Mouse (Mus musculus) left cerebral cortex, adult 8-10 months (tissue): ENCODE measurements around the gene Clec2l. TPM values are rescaled to one million over a fixed set of nuclear protein-coding genes. Genes with fewer than 3 reads are reported as not detected.

Experiments
- DNase-seq, 2 experiments: peaks; one replicate each; pipeline ENCODE4 v3.0.0; 2022; ENCODE audit warnings: low spot score in 2 of 2
- total RNA-seq, 4 experiments: library from RNA; stranded (reverse); gene quantifications; 2 replicates each; pipeline ENCODE4 v1.2.4; 2022

Gene Clec2l
- total RNA-seq: 10 to 100 TPM; 53.3 to 64.2 (median 57.4) TPM

DNA sequence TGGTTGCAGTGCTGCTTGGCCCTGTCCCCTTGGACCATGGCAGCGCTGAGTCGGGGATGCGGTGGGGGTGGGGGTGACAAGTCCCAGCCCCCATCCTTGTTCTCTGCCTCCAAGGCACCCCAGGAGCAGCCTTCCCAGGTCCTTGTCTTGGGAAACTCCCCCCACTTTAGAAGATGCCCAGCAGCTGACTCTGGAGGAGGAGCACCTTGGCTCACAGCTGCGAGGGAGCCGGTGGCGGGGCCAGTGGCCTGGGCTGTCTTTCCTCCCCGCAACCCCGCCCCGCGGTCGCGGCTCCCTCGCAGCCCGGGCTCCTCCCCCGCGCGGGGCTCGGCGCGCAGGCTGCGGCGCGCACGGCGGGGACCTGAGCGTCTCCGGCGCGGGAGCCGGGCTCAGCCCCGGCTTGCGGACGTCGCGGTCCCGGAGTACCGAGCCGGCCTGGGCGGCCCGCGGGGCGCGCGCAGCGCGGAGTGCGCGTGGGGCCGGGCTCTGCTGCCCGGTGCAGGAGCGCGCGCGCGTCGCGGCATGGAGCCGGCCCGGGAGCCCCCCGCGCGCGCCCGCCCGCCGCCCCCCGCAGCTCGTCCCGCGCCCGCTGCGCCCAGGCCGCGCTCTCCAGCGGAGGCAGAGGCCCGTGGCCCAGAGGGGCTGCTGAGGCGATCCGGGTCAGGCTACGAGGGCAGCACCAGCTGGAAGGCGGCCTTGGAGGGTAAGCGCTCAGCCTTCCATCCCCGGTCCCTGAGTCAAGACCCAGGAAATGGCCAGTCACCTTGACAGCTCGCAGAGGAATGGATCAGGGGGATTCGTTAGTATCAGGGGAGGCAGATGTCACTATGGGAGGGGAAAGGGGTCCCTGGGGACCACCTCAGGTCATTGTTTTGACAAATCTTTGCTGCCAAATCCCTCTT, at the start of gene Clec2l:
Gene Clec2l, plus strand, starts transcription at position 356 of the 902 bp plus-strand sequence.
- peak in 1 of 2 experiments; percentile 41 for DNase-seq

DNA sequence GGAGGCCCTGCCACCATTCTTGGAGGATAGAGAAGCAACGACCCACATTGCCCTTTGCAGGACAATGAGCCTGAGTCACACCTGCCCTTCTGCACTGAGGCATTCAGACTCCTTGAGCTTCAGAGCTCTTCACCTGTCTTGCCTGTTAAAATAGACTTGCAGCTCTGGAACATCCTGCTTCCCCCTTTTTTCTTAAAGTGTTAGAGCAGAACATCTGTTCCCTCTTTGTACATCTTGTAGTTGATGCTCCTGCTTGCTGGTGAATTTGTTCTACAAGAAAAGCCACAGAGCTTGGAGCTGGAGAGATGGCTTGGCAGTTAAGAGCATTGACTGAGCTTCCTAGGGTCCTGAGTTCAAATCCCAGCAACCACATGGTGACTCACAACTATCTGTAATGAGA, 40.5 kb upstream of the Clec2l start:
- DNase-seq: peak in 1 of 2 experiments; percentile 10

DNA sequence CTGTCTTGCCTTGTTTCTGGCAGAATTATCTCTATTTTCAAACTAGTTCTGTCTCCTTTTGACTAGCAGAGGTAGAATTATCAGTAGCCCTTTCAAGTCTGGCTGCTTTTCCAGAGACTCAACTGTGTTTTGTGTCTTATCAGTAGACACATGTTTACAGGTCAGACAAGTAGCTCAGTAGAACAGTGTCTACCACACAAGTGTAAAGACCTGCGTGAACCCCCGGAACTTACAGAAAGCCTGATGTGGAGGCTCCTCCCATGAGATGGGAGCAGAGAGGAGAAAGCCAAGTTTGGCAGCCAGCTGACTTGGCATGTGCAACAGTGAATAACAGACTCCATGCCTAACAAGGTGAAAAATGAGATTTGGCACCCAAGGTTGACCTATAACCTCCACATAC, 39.4 kb upstream of the Clec2l start:
- DNase-seq: no peak

DNA sequence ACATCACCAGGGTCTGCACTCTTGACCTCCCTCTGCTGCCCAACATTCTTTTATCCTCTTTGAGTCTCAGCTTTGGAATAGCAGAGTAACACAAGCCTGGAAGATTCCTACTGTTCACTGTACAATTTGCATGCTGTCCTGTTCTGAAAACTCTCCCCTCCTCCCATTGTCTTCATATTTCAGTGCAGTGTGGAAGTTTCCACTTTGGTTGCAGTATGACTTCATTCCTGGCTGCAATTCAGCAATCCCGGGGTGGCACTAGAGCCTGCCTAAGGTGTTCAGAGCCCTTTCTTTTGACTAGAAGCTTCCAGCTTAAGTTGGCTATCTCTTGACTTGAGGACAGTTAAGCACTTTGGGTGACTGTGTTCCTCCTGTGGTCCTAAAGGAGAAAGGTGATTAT, 38.4 kb upstream of the Clec2l start:
- DNase-seq: peak in 1 of 2 experiments; percentile 21

GRCm38 (mm10) chr6:38626086-38626485, 36.8 kb upstream of the Clec2l start:
- DNase-seq: peak in 1 of 2 experiments; percentile 3

DNA sequence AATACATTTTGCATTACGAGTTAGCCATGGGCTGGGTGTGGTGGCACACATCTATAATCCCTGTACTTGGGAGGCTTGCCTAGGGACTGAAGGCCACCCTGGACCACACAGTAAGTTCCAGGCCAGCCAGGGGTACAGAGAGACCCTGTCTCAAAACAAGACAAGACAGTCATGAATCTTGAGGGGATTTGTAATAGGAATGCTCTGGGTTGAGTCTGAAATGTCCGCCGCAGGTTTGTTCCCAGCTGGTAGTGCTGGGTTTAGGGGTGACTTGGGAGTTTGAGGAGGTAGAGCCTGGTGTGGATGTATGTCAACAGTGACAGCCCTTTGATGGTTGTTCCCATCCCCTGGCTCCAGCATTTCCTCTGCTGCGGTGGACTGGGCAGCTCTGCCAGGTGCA, 35.8 kb upstream of the Clec2l start:
- no peak for DNase-seq

DNA sequence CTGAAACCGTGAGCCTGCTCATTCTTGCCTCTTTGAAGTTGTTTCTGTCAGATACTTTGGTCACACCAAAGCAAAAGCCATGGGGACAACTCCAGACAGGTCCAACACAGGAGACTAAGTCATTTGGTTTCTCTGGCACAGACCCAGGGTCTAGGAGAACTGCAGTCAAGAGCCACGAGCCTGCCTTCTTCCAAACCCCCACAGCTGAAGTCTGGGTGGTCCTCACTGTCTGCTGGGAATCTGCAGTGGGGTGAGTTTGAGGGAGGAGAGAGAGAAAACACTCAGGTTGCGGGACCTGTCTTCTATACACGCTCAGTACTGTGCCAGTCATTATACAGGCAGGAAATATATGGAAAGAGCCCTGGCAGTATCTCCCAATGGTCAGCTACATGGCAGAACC, 35.4 kb upstream of the Clec2l start:
- DNase-seq: peak in 1 of 2 experiments; percentile 4

- no peak for DNase-seq
Observed at GRCm38 (mm10) chr6:38629556-38629955, 33.3 kb upstream of the Clec2l start.

DNA sequence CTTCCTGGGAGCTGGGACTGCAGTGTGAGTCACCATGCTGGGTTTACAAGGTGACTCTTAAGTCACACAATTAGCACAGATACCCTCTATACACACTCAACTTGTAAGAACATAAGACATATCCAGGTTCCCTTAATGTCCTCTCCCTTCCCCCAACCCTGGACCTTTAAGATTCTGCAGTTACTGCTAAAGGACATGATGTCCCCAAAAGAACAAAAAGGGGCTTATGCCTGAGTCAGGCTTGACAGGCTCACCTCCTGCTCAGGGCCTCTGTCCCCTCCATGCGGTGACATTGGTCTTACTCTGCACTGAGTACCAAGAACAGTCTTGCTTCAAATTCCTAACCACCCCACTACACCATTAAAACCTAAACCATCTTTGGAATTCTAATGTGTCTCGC, 30.0 kb upstream of the Clec2l start:
- DNase-seq: no peak

DNA sequence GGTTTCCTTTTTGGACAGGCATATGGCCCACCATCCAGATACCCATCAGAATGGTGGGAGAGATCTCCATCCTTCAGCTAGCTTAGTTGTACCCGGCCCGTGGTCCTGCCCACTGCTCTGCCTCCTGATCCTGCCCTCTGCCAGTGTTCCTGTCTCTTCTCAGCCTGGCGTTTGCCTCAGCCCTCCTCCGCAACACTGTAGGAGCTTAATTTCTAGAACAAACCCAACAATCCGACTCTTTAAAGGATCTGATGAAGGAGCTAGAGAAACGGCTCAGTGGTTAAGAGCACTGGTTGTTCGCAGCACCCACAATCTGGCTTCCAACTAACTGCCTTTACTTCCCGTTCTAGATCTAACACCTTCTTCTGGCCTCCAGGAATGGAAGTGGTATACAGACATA, 28.4 kb upstream of the Clec2l start:
- no peak for DNase-seq

- no peak for DNase-seq
Observed at GRCm38 (mm10) chr6:38635941-38636851, 26.7 kb upstream of the Clec2l start.

GRCm38 (mm10) chr6:38636852-38637618, 25.8 kb upstream of the Clec2l start, which contains the start of gene Klrg2:
TSS of gene Klrg2 (minus strand) at chr6:38637242.
- no peak for DNase-seq

GRCm38 (mm10) chr6:38640401-38640800, 22.5 kb upstream of the Clec2l start:
- no peak for DNase-seq

- DNase-seq: no peak
Observed at GRCm38 (mm10) chr6:38641228-38641627, 21.6 kb upstream of the Clec2l start.

DNA sequence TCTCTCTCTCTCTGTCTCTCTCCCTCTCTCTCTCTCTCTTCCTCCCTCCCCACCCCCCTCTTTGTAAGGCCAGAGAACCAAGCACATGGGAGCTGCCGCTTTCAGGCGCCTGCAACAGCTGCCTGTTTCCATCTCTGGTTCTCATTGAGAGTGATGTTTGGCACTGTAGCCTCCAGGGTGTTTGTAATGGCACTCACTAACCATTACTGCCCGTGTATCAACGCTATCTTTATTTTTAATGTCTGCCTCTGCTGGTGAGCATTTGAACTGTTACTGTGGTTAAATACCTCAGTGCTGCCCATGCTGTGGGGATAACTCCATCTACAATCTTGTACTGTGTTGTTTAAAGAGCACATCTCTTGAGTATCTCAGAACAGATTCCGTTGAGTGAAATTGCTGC, 21.2 kb upstream of the Clec2l start:
- no peak for DNase-seq

GRCm38 (mm10) chr6:38642593-38642992, 20.3 kb upstream of the Clec2l start:
- no peak for DNase-seq

DNA sequence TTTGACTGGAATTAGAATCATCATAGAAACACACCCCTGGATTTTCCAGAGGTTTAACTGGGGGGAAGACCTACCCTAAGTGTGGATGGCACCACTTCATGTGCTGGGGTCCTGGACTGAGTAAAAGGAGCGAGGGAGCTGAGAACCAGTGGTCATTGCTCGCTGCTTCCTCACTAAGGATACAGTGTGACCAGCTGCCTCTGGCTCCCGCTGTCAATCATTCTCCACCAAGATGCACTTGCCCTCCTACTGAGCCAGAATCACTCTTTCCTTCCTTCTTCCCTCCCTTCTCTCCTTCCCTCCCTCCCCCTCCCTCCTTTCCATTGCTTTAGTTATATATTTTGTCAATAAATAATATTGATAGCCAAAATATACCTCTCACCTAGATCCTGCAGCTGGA, 19.8 kb upstream of the Clec2l start:
- no peak for DNase-seq

DNA sequence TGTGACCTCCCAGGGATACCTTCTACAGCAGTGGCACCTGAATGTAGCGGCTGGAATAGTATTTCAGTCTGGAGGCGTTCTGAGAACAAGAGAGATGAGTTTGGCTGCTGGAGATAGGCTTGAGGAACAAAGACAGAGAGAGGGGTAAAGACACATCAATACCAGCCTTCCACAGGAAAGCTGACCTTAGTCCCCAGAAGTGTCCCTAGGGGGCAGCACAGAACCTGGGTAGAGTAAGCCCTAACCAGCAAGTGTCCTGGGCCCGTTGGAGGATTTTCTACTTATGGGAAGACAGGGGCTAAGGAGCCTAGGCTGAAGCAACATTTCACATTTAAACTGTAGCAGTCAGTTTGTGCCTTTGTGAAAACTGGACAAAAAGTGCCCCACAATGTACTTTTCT, 13.3 kb upstream of the Clec2l start:
- no peak for DNase-seq

- DNase-seq: peak in 1 of 2 experiments; percentile 38
Observed at GRCm38 (mm10) chr6:38650263-38650937, 12.5 kb upstream of the Clec2l start.

GRCm38 (mm10) chr6:38661626-38662025, 1.2 kb upstream of the Clec2l start:
- no peak for DNase-seq

DNA sequence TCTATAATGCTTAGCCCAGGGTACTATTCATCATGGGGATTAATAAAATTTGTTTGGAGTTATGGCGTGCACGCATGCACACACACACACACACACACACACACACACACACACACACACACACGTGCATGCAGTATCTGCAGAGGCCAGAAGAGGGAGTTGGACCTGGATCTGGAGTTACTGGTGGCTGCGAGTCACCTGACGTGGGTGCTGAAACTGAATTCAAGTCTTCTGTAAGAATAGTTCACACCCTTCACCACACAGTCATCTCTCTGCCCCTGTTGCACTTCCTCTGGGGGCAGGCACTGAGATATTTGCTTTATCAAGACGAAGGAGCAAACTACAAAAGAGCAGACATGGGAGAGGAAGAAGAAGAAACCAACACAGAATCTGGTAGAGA, 6.7 kb downstream of the Clec2l start:
- no peak for DNase-seq
